Mouse (Mus musculus) activated CD4-positive, CD25-positive, alpha-beta regulatory T cell, adult 9 weeks (primary cell): ENCODE results near the gene Mfsd5. TPM values are rescaled to one million over a fixed set of nuclear protein-coding genes. Genes with fewer than 3 reads are reported as not detected.

Source experiments
- polyA plus RNA-seq: library from polyadenylated mRNA; unstranded; fragments of 100-300 nt; shearing (Covaris generic); gene quantifications from one replicate; pipeline ENCODE4 v1.2.1, GENCODE M21; 2017

The Mfsd5 gene
- 82.2 TPM for polyA plus RNA-seq

GRCm38 (mm10) chr15:102279092-102279782 is at the start of gene Mfsd5:
TSS of gene Mfsd5 (plus strand) at chr15:102279454.

GRCm38 (mm10) chr15:102231748-102232147 is 47.5 kb upstream of the Mfsd5 start, which contains the start of gene Itgb7:
TSS of gene Itgb7 (minus strand) at chr15:102231944.

GRCm38 (mm10) chr15:102257202-102258075 is 21.8 kb upstream of the Mfsd5 start, which contains the start of gene Rarg:
TSS of gene Rarg (minus strand) at chr15:102257517.

GRCm38 (mm10) chr15:102270274-102270960 is 8.8 kb upstream of the Mfsd5 start, which contains the start of gene Gm9918:
TSS of gene Gm9918 (plus strand) at chr15:102270563.

GRCm38 (mm10) chr15:102295633-102296367 is 16.5 kb downstream of the Mfsd5 start, which contains the start of gene Espl1:
TSS of gene Espl1 (plus strand) at chr15:102296266.

GRCm38 (mm10) chr15:102326022-102326576 is 46.8 kb downstream of the Mfsd5 start, which contains the start of gene Pfdn5:
TSS of gene Pfdn5 (plus strand) at chr15:102326116.

Other genes starting within 250 kb of the Mfsd5 start
- gene Eif4b, start 205.7 kb upstream of the Mfsd5 start, polyA plus RNA-seq: 154 TPM
- gene Tns2, start 179.0 kb upstream of the Mfsd5 start, polyA plus RNA-seq: 1.7 TPM
- gene Spryd3, start 143.2 kb upstream of the Mfsd5 start, polyA plus RNA-seq: 63.5 TPM
- 0.33 TPM for gene Igfbp6, start 135.1 kb upstream of the Mfsd5 start, polyA plus RNA-seq
- 1.5 TPM for gene Soat2, start 128.9 kb upstream of the Mfsd5 start, polyA plus RNA-seq
- gene Zfp740, start 76.2 kb upstream of the Mfsd5 start, polyA plus RNA-seq: 68.1 TPM
- 12.4 TPM for gene Csad, start 74.7 kb upstream of the Mfsd5 start, polyA plus RNA-seq
- 962 TPM for gene Itgb7, start 47.5 kb upstream of the Mfsd5 start, polyA plus RNA-seq
- gene Rarg, start 21.9 kb upstream of the Mfsd5 start, polyA plus RNA-seq: 46.7 TPM
- not detected for gene Gm9918, start 8.9 kb upstream of the Mfsd5 start, polyA plus RNA-seq
- gene Espl1, start 16.8 kb downstream of the Mfsd5 start, polyA plus RNA-seq: 3.0 TPM
- gene Pfdn5, start 46.7 kb downstream of the Mfsd5 start, polyA plus RNA-seq: 582 TPM
- 99.5 TPM for gene Myg1, start 52.3 kb downstream of the Mfsd5 start, polyA plus RNA-seq
- gene Aaas, start 71.3 kb downstream of the Mfsd5 start, polyA plus RNA-seq: 58.8 TPM
- gene Sp7, start 87.7 kb downstream of the Mfsd5 start, polyA plus RNA-seq: not detected
- 19.6 TPM for gene Sp1, start 126.7 kb downstream of the Mfsd5 start, polyA plus RNA-seq
- gene Amhr2, start 165.9 kb downstream of the Mfsd5 start, polyA plus RNA-seq: not detected
- gene Prr13, start 179.6 kb downstream of the Mfsd5 start, polyA plus RNA-seq: 748 TPM
- gene Pcbp2, start 191.1 kb downstream of the Mfsd5 start, polyA plus RNA-seq: 119 TPM
- gene Gm10337, start 224.3 kb downstream of the Mfsd5 start, polyA plus RNA-seq: not detected
- 11.1 TPM for gene Map3k12, start 237.6 kb downstream of the Mfsd5 start, polyA plus RNA-seq
- gene Tarbp2, start 238.7 kb downstream of the Mfsd5 start, polyA plus RNA-seq: 55.5 TPM
- gene Npff, start 245.5 kb downstream of the Mfsd5 start, polyA plus RNA-seq: 4.6 TPM